Mouse (Mus musculus) lung, adult 18-20 months (tissue): ENCODE measurements around the gene Calcoco1.
A peak's percentile ranks its signal among the peaks of the same experiment; 100 is the strongest.

Source experiments
- DNase-seq, 2 experiments: peaks; one replicate each; pipeline ENCODE4 v3.0.0; 2022; ENCODE audit warnings: mixed read lengths in 2 of 2

Gene Calcoco1

DNA sequence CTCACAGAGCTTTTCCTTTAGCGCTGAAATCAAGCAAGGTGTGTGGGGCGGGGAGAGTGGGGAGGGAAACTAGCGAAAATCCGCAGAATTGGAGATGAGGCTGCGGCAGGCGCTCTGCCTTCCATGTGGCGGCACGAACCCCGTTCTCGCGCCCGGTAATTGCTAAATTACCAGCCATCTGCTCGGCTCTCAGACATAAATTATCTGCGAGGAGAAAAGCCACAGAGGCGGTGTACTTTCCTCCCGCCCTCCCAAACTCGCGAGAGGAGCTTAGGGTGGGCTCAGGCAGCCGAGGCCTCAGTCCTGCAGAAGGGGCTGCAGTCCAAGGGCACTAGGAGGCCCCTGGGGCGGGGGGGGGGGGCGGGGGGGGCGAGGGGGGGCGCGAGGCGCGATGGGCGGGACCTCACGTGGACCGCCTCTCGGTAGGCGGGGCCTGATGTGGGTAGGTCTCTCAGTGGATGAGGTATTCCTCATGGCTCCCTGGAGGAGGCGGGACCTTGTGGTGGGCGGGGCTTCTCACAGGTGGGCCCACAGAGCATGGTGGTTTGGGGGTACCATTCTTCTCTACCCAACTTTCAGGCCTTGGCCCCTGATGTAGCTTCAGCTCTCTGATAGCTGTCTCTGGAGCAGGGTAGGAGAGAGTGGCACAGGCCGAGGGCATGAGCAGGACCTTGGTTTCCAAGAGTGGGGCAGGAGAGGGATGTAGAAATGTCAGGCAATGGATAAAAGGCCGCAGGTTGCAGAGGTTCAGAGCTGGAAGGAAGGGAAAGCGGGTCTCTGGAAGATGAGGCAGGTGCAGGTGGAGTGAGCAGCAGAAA lies 14.4 kb upstream of the Calcoco1 start:
- DNase-seq, result no peak

DNA sequence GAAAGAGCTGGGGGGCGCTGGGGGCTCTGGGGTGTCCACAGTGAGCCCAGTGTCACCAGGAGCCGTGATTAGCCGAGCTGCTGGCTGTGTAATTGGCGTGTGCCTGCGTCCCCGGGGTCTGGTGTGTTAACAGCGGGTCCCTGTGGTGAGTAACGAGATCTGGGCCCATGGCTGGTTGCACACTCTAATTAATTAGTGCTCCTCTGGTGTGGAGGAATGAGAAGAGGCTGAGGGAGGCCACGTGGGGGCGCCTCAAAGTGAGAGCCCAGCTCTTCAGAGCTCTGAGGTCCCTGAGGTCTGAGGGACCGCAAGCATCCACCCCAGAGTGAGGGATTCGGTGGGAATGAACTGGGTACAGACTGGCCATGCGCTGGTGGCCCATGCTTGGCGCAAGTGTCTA lies 13.1 kb upstream of the Calcoco1 start:
- DNase-seq, result no peak

GRCm38 (mm10) chr15:102733759-102734531 lies 12.0 kb upstream of the Calcoco1 start:
- DNase-seq, result no peak

GRCm38 (mm10) chr15:102733233-102733632 lies 11.3 kb upstream of the Calcoco1 start:
- DNase-seq, result no peak

- no peak for DNase-seq
These were observed 10.4 kb upstream of the Calcoco1 start for GRCm38 (mm10) chr15:102732406-102732805.

DNA sequence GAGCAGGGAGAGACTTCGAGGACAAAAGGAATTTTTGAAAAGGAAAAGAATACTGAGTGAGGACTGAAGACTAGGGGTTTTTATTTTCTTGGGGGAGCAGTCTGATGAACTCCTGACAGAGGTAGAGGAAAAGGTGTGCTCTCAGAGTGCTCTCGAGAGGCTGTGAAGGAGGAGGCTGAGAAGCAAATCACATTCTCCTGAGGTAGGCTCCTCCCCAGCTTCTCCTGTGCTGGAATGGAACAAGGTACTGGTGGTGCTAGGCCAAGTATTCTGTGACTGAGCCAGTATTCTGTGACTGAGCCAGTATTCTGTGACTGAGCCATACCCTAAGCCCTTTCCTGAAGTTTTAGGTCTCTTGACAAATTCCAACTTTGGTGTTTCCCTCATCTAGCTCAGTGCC lies 6.0 kb upstream of the Calcoco1 start:
- peak; percentile 63 to 65 for DNase-seq

GRCm38 (mm10) chr15:102723358-102724135 lies 1.6 kb upstream of the Calcoco1 start:
- DNase-seq, result no peak

DNA sequence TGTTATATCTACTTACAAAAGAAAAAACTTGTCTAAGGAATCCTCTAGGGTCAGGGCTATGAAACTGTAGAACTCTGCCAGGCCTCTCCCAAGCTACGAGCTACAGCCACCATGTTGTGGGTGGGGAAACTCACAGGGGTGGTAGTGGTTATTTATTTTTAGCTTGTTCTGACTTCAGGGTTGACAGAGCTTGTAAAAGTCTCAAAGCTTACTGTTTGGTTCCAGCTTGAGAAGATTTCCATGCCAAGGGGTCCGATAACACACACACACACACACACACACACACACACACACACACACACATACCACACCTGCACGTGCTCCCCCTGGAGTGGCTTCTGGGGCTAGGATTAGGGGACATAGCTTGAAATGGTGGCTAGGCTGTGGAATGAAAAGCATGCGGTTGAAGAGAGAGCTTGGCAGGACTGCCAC lies 538 bp upstream of the Calcoco1 start:
- DNase-seq, result peak; percentile 77 to 79

DNA sequence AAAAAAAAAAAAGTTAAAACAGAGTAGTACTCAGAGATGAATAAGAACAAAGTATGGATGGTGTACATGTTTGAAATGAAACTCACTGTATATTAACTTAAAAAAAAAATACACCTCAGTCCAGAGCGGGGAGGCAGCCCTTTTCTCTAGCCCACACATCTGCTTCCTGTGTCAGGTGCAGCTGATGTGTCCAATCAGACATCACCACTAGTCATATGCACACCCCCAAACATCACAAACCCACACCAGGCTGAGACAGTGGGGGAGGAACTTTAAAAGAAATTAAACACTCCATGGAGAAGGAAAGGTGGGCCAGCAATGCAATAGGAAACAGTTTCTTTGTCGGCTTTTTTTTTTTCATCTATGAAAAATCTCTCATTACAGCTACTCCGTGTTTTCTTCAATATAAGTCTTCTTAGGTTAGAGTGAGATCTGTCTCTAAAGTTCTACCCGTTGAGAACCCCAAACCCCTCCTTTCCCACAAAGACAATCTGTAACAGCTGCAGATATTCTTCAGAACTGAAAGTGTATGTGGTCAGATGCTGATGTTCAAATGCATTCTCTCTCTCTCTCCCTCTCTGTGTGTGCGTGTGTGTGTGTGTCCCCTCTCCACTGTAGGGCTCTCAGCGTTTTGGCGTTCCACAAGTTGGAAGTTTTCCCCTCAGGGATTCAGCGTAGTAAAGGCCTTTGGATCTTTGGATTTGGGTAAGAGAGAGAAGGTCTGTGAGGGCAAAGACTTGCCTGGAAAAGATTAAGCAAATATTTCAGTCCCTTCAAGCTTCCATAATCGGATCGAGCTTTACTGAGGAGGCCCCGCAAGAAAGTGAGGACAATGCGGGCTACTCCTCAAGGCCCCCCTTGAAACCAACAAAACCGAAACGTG lies 721 bp downstream of the Calcoco1 start:
- DNase-seq, result no peak

DNA sequence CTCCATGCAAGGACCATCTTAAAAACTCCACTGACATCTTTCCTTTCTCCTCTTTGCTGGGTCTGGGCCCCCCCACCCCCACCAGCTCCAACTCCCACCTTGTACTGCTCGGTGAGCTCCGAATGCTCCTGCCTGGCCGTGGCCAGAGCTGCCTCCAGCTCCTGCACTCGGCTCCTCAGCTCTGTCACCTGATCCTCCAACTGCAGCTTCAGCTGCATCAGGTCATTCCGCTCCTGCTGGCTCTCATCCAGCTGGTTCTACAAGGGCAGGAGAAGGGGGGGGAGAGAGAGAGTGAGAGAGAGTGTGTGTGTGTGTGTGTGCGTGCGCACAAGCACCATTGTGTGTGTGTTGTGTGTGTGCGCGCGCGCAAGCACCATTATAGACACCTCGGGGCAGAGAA lies 5.8 kb downstream of the Calcoco1 start:
- DNase-seq, result peak; percentile 30 to 51

DNA sequence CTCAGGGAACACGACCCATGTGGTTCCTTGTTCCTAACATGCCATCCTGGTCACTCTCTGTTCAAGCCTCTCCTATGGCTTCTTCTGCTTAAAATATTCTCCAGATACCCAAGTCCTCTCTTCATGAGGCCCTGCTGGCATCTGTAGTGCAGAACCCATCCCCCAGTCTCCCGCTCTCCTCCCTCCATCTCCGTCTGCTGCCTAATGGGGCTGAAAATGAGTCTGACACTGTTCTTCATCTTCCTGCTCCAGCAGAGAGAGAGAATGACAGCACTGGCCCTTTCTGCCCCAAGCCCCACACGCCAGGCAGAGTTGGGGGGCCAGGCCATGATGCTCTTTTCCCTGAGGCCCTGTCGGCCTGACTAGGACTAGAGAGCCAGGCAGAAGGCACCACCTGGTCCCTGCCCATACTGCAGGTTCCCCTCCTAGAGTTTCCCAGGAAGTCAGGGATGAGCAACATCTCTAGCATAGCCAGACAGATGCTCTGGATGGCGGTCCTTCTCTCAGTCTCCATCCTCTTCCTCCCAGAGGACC lies 14.2 kb downstream of the Calcoco1 start:
- DNase-seq, result no peak

- DNase-seq, result no peak
These were observed 16.0 kb downstream of the Calcoco1 start for GRCm38 (mm10) chr15:102705923-102706503.

GRCm38 (mm10) chr15:102705226-102705894 lies 16.6 kb downstream of the Calcoco1 start:
- DNase-seq, result no peak

DNA sequence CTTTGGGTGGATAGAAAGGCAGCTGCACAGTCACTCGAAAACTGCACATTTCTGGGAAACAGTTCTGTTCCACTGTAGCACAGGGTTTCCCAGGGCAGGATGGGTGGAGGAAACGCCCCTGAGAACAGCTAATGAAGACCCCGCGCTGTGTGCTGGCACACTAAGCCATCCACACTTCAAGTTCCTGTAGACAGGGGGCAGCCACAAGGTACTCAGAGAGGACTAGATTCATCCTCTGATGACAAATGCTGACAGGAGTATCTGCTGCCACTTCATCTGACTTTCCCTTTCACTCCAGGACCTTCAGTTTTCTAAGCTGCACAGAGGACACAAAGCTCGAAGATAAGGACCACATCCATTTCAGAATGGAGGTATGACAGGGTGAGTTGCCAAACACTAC lies 17.2 kb downstream of the Calcoco1 start:
- DNase-seq, result no peak

DNA sequence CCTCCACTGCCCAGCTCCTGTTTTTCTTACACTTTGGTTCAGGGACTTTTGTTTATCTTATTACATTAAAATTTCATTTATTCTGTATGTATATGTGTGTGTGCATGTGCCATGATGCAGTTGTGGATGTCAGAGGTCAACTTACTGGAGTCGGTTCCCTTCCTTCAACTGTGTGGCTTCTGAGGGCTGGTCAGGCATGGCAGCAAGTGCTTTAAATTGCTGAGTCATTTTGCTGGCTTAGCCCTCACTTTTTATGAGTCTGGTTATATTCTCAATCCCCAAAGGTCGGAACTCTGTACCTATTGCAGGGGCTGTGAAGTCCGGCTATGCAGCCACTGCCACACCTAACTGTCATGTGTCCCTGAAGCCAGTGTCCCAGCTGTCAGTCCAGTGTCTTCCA lies 19.0 kb downstream of the Calcoco1 start:
- no peak for DNase-seq

DNA sequence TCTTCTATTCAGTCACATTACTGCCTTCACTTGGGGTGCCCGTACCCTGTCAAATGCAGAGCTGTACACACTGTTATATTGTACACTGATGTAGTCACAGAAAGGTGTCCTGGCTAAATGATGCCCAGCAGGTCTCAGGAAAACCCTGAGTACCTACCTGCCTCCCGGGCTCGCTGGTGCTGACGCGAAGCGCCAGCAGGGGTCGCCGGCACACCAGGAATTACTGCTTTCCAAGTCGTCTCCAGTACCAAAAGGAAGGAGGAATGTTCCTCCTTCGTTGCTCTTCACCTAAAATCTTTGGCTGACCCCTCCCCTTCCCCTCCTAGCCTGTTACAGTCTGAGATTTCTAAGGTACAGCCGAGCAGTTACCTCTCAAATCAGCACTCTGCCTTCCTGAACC lies 23.8 kb downstream of the Calcoco1 start:
- DNase-seq, result peak; percentile 77 to 86

GRCm38 (mm10) chr15:102696899-102697298 lies 25.1 kb downstream of the Calcoco1 start:
- DNase-seq, result peak; percentile 62 to 71

- DNase-seq, result peak; percentile 65 to 72
These were observed 28.4 kb downstream of the Calcoco1 start for GRCm38 (mm10) chr15:102693600-102693999.

GRCm38 (mm10) chr15:102692991-102693411 lies 29.0 kb downstream of the Calcoco1 start:
- peak; percentile 37 to 52 for DNase-seq

DNA sequence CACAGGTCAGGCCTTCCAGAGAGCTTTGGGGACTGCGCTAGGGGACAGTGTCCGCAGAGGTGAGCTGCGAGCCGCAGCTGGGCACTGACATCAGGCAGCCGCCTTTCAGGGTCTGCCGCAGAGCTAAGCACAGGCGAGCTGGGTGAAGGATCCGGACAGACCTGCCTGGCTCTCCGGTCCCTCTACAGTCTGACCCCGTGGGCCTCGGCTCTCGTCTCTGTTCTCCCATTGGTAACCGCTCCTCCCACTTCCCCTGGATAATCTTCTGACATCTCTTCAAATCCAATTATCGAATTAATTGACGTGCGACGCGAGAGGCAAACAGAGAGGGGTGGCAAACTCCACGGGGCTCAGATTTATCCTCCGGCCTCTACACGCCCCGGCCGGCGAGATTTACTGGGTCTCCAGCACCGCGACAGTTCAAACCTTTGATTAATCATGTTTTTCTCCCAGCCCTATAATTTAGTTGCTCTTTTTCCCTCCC lies 29.6 kb downstream of the Calcoco1 start:
- DNase-seq, result no peak

DNA sequence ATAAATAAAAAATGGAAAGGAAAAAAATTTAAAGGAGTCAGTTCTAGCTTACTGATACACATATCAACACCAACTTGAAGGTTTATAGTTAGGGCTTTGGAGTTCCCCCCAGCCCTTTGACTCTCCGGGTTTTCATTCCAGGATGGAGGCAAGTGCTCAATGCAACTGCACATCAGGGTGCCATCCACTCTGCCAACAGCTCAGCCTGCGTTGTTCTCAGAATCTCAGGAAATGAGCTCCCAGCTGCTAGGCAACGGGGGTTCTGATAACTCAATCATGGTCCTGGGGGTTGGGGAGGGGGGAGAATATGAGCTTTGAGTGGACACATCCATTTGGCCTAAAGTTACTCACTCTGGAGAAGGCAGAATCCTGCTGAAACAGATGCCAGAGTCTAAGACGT lies 36.2 kb downstream of the Calcoco1 start:
- DNase-seq, result no peak
